Comparison of ENCODE assay signal across 17 mouse cellular contexts in the genomic region with DNA sequence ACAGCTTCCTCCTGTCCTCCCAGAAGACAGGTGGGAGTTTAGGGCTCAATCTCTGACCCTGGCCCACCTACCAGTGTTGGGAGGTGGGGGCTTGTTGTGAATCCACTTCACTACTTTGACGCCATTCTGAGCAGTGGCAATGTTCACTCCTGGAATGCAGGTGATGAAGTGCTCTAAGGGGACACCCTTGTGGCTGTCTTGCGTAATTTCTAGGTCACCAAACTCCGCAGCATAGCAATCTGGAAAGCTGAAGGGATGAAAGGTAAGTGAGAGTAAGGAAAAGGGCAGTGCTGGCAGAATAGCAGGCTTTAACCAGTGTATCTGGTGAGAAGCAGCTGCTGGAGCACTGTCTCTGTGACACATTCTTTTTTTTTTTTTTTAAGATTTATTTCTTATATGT. TPM values are rescaled to one million over a fixed set of nuclear protein-coding genes. Genes with fewer than 3 reads are reported as not detected.
A peak's percentile ranks its signal among the peaks of the same experiment; 100 is the strongest.
DNase-seq lines count a peak whose midpoint lies in the region; ATAC-seq and TF ChIP-seq lines count a peak whose summit lies in the region.
"Had no signal": no experiment of that assay in that cellular context is flagged by ENCODE, and none has a peak within 500 bp of the region (broad histone marks: within the 10 kb centered on the region; RNA-seq: fewer than 3 reads in every experiment).

No protein-coding gene starts in this region.

- H3K27ac ChIP-seq in kidney, embryonic 15.5 days = no peak overlapping the region
- H3K27ac ChIP-seq in liver, postnatal 0 days (ENCODE audit: low read depth) = no peak overlapping the region
- no peak overlapping the region for H3K27ac ChIP-seq in CH12.LX (ENCODE audit: insufficient read depth, low read depth)
- H3K27ac ChIP-seq: embryonic facial prominence, embryonic 13.5 days; limb, embryonic 15.5 days; midbrain, embryonic 15.5 days had no signal

- no peak for ATAC-seq in kidney, embryonic 15.5 days (replicated peaks; ENCODE audit: low FRiP score)
- ATAC-seq in liver, postnatal 0 days = peak; percentile 27; the same call in 1 of the 2 replicates
- ATAC-seq: activated CD4-positive, CD25-positive, alpha-beta regulatory T cell, adult 4 months; CD4-positive, CD25-positive, alpha-beta regulatory T cell, adult 4 months; midbrain, embryonic 15.5 days had no signal

- 0 out of 2 replicates have a peak, but pooled peaks have one; percentile 13 for TF ChIP-seq CTCF in liver, postnatal 0 days (IDR thresholded peaks at IDR 0.05; ENCODE audit: low read depth)
- TF ChIP-seq CTCF in CH12.LX (conservative IDR thresholded peaks at IDR 0.05 in 1 of 2, IDR thresholded peaks at IDR 0.05 in 1 of 2; ENCODE audit: low read depth in 2 of 2, low read length in 2 of 2) = peak in 1 of 2 experiments; percentile 41; a peak in 2 of 4 replicates

- H3K9me3 ChIP-seq in kidney, embryonic 15.5 days (replicated peaks) = no peaks in the 10 kb centered on the region
- H3K9me3 ChIP-seq in liver, postnatal 0 days (ENCODE audit: low read length) = no peaks in the 10 kb centered on the region
- H3K9me3 ChIP-seq in CH12.LX (replicated peaks; ENCODE audit: low read length) = no peaks in the 10 kb centered on the region
- H3K9me3 ChIP-seq: embryonic facial prominence, embryonic 13.5 days; limb, embryonic 15.5 days; midbrain, embryonic 15.5 days had no signal

- H3K36me3 ChIP-seq in kidney, embryonic 15.5 days = peaks cover 100% of the 10 kb centered on the region
- peaks cover 76% of the 10 kb centered on the region for H3K36me3 ChIP-seq in liver, postnatal 0 days (replicated peaks; ENCODE audit: insufficient read depth, low read length)
- peaks cover 85 to 98% of the 10 kb centered on the region in 2 experiments for H3K36me3 ChIP-seq in CH12.LX (replicated peaks in 1 of 2; ENCODE audit: control insufficient read depth in 1 of 2, insufficient read depth in 1 of 2, low read length in 1 of 2)

- H3K9ac ChIP-seq in kidney, embryonic 15.5 days = no peak overlapping the region
- no peak overlapping the region for H3K9ac ChIP-seq in liver, postnatal 0 days (replicated peaks)
- H3K9ac ChIP-seq in CH12.LX (ENCODE audit: insufficient read depth, low read depth) = no peak overlapping the region
- H3K9ac ChIP-seq: embryonic facial prominence, embryonic 13.5 days; limb, embryonic 15.5 days; midbrain, embryonic 15.5 days had no signal

- no peak overlapping the region for H3K4me3 ChIP-seq in kidney, embryonic 15.5 days (replicated peaks)
- H3K4me3 ChIP-seq in liver, postnatal 0 days (ENCODE audit: low read depth, low read length) = no peak overlapping the region
- no peak overlapping the region for H3K4me3 ChIP-seq in CH12.LX (replicated peaks in 1 of 3; ENCODE audit: low read depth in 2 of 3, low read length in 2 of 3, poor library complexity in 1 of 3)
- H3K4me3 ChIP-seq: embryonic facial prominence, embryonic 13.5 days; limb, embryonic 15.5 days; midbrain, embryonic 15.5 days had no signal

- DNase-seq in kidney, adult 8-10 months = peak; percentile 11
- no peak for DNase-seq in liver, postnatal 0 days
- no peak for DNase-seq in liver
- no peak for DNase-seq in CH12.LX (ENCODE audit: extremely low read depth)
- DNase-seq in R1 (ENCODE audit: low read depth, low spot score) = peak; percentile 52
- DNase-seq in yolk sac, embryonic 10.5 days (ENCODE audit: low spot score) = no peak
- DNase-seq: cerebellum, adult 2 months; gastrocnemius, postnatal 25 days; retina, postnatal 1 day; right cerebral cortex, postnatal 4 days; thymus, postnatal 25 days had no signal

- dilution Hi-C loops in CH12.LX (cut with MboI; ENCODE audit: extremely low pct_ligation_motif_present, extremely low pct_unique_long_range_greater_than_20kb, low sequenced_read_pairs) = no loop called here

- no peaks in the 10 kb centered on the region for H3K79me2 ChIP-seq in CH12.LX (replicated peaks; ENCODE audit: control insufficient read depth, extremely low read depth, insufficient read depth, poor library complexity, severe bottlenecking)

- in situ Hi-C loops in CH12.LX (cut with MboI; ENCODE audit: low pct_ligation_motif_present, low pct_unique_long_range_greater_than_20kb, low sequenced_read_pairs) = no loop called here

- no peaks in the 10 kb centered on the region for H3K27me3 ChIP-seq in kidney, embryonic 15.5 days
- no peaks in the 10 kb centered on the region for H3K27me3 ChIP-seq in liver, postnatal 0 days (ENCODE audit: insufficient read depth, low read length)
- no peaks in the 10 kb centered on the region for H3K27me3 ChIP-seq in CH12.LX (replicated peaks)
- H3K27me3 ChIP-seq: embryonic facial prominence, embryonic 13.5 days; limb, embryonic 15.5 days; midbrain, embryonic 15.5 days had no signal

- TF ChIP-seq EP300 in liver, postnatal 0 days (IDR thresholded peaks at IDR 0.05; ENCODE audit: low read depth) = no peak
- TF ChIP-seq EP300 in CH12.LX (IDR thresholded peaks at IDR 0.05; ENCODE audit: low read length) = no peak

- TF ChIP-seq POLR2A in CH12.LX (IDR thresholded peaks at IDR 0.05; ENCODE audit: low read depth, low read length) = no peak

- H3K4me2 ChIP-seq in kidney, embryonic 15.5 days = no peak overlapping the region
- no peak overlapping the region for H3K4me2 ChIP-seq in liver, postnatal 0 days (ENCODE audit: low read depth, low read length)
- H3K4me2 ChIP-seq in CH12.LX (ENCODE audit: insufficient read depth, low read depth, poor library complexity, severe bottlenecking) = no peak overlapping the region
- H3K4me2 ChIP-seq: embryonic facial prominence, embryonic 13.5 days; limb, embryonic 15.5 days; midbrain, embryonic 15.5 days had no signal

- H3K4me1 ChIP-seq in kidney, embryonic 15.5 days = no peaks in the 10 kb centered on the region
- H3K4me1 ChIP-seq in liver, postnatal 0 days (ENCODE audit: insufficient read depth) = no peaks in the 10 kb centered on the region
- H3K4me1 ChIP-seq in CH12.LX (ENCODE audit: control insufficient read depth in 1 of 2, insufficient read depth in 2 of 2) = peaks cover 0 to 33% of the 10 kb centered on the region in 2 experiments; a peak in 2 of 4 replicates
- H3K4me1 ChIP-seq: embryonic facial prominence, embryonic 13.5 days; limb, embryonic 15.5 days; midbrain, embryonic 15.5 days had no signal

- WGBS in kidney, embryonic 15.5 days = 84% methylated on average over 3 of the region's 3 CpGs
- 80% methylated on average over 3 of the region's 3 CpGs for WGBS in liver, postnatal 0 days (ENCODE audit: insufficient replicate concordance)

- TF ChIP-seq RAD21 in CH12.LX (IDR thresholded peaks at IDR 0.05; ENCODE audit: low read depth, low read length) = peak; percentile 32

TF ChIP-seq in CH12.LX, 34 proteins besides CTCF, POLR2A, EP300 and RAD21:
- TF ChIP-seq ZKSCAN1 (IDR thresholded peaks at IDR 0.05; ENCODE audit: borderline replicate concordance, low read depth, low read length) (no peak), ZC3H11A (IDR thresholded peaks at IDR 0.05; ENCODE audit: low read depth, low read length) (no peak), RCOR1 (conservative IDR thresholded peaks at IDR 0.05; ENCODE audit: low read depth, low read length) (no peak), USF1 (IDR thresholded peaks at IDR 0.05; ENCODE audit: low read depth, low read length) (no peak), NELFE (IDR thresholded peaks at IDR 0.05; ENCODE audit: low read depth, low read length) (no peak), CHD1 (IDR thresholded peaks at IDR 0.05; ENCODE audit: low read depth, low read length) (no peak), MAX (IDR thresholded peaks at IDR 0.05; ENCODE audit: low read length) (no peak)
TF ChIP-seq in CH12.LX: peak in this region for 0.

RNA-seq across cellular contexts. Expression of gene Nde1, which starts 31.7 kb away (rescaled TPM):
- 123 and 126 TPM in 2 replicates for polyA plus RNA-seq in kidney, embryonic 15.5 days (2015; fragmentation: Nextera tagmentation; extraction: Ambion mirVana)
- 24.9 and 28.1 TPM in 2 replicates for polyA plus RNA-seq in liver, postnatal 0 days (2015; fragmentation: Nextera tagmentation; extraction: Ambion mirVana)
- total RNA-seq in CH12.LX (2012; rRNA removed) (65.0 and 84.8 TPM in 2 replicates), CH12.LX (2014; rRNA removed) (62.1 and 68.6 TPM in 2 replicates)
- 104 and 110 TPM in 2 replicates for polyA plus RNA-seq in CH12.LX (2012; ENCODE audit: insufficient read length, low read depth)

RNA-seq across cellular contexts. Expression of gene Marf1, which starts 31.8 kb away (rescaled TPM):
- polyA plus RNA-seq in kidney, embryonic 15.5 days (2015; fragmentation: Nextera tagmentation; extraction: Ambion mirVana) = 16.8 and 18.7 TPM in 2 replicates
- 6.1 TPM in 2 replicates for polyA plus RNA-seq in liver, postnatal 0 days (2015; fragmentation: Nextera tagmentation; extraction: Ambion mirVana)
- total RNA-seq in CH12.LX (2012; rRNA removed) (22.0 and 26.7 TPM in 2 replicates), CH12.LX (2014; rRNA removed) (19.7 and 19.9 TPM in 2 replicates)
- 24.5 and 28.1 TPM in 2 replicates for polyA plus RNA-seq in CH12.LX (2012; ENCODE audit: insufficient read length, low read depth)

Comparison
In these comparisons a context has a peak if more than half of its experiments do, and no peak if none do; other contexts are left out.
1. DNase-seq: peak in kidney, adult 8-10 months (2 of 2) and R1 (single experiment); none in liver, postnatal 0 days (single experiment), liver (single experiment), CH12.LX (single experiment) and yolk sac, embryonic 10.5 days (single experiment).